Mouse (Mus musculus): ENCODE data around the gene Surf1. TPM values are rescaled to one million over a fixed set of nuclear protein-coding genes. Genes with fewer than 3 reads are reported as not detected.

Gene Surf1
- total and polyA plus RNA-seq, 3 experiments: 52.1 to 74.8 TPM; not detected in 1

GRCm38 (mm10) chr2:26915927-26916728, at the start of gene Surf1, which contains the start of gene Surf2 (continued):
- TF ChIP-seq CTCF (IDR thresholded peaks at IDR 0.05 in 2 of 3, conservative IDR thresholded peaks at IDR 0.05 in 1 of 3; ENCODE audit: control insufficient read depth in 1 of 3, insufficient read depth in 1 of 3, low read depth in 2 of 3, low read length in 3 of 3, poor library complexity in 1 of 3, severe bottlenecking in 1 of 3) (no peak), TBP (IDR thresholded peaks at IDR 0.05; ENCODE audit: low read depth, low read length) (peak; percentile 66), ZNF384 (IDR thresholded peaks at IDR 0.05; ENCODE audit: low read depth, low read length) (no peak), EP300 (IDR thresholded peaks at IDR 0.05; ENCODE audit: low read depth in 1 of 2, low read length in 2 of 2) (peak in 1 of 2 experiments; percentile 7; a peak in 1 of 4 replicates)

GRCm38 (mm10) chr2:26964724-26965370, 48.5 kb upstream of the Surf1 start:
- Histone ChIP-seq H3K79me2 (ENCODE audit: control insufficient read depth, insufficient read depth, low read length, poor library complexity) (peaks cover 26% of the 10 kb centered on the region), H3K9me3 (replicated peaks; ENCODE audit: insufficient read depth, low read length) (no peaks in the 10 kb centered on the region), H3K27me3 (ENCODE audit: control insufficient read depth in 1 of 2, insufficient read depth in 2 of 2, low read length in 2 of 2) (no peaks in the 10 kb centered on the region), H3K9ac (ENCODE audit: control insufficient read depth, low read depth, low read length, poor library complexity, severe bottlenecking) (peak overlapping the region; percentile 93), H3K36me3 (ENCODE audit: control insufficient read depth in 1 of 2, insufficient read depth in 2 of 2, low read length in 2 of 2) (peaks cover 2 to 17% of the 10 kb centered on the region in 2 experiments; a peak in 3 of 4 replicates), H3K4me1 (ENCODE audit: control insufficient read depth in 1 of 2, insufficient read depth in 2 of 2, low read length in 2 of 2) (peaks cover 2 to 16% of the 10 kb centered on the region in 2 experiments; a peak in 3 of 4 replicates), H3K4me3 (ENCODE audit: control insufficient read depth in 1 of 2, insufficient read depth in 1 of 2, low read depth in 2 of 2, low read length in 2 of 2) (peak overlapping the region; percentile 88 to 89), H3K27ac (ENCODE audit: control insufficient read depth, low read depth, low read length) (peak overlapping the region; percentile 93)
- TF ChIP-seq MAX (IDR thresholded peaks at IDR 0.05; ENCODE audit: low read length) (no peak; the same call in 1 of the 2 replicates), GATA1 (IDR thresholded peaks at IDR 0.05; ENCODE audit: low read depth, low read length) (peak; percentile 40), BHLHE40 (IDR thresholded peaks at IDR 0.05; ENCODE audit: borderline replicate concordance, low read depth, low read length) (0 out of 2 replicates have a peak, but pooled peaks have one; percentile 11), JUND (IDR thresholded peaks at IDR 0.05; ENCODE audit: low read depth, low read length) (0 out of 2 replicates have a peak, but pooled peaks have one; percentile 7), POLR2A (IDR thresholded peaks at IDR 0.05; ENCODE audit: control insufficient read depth in 1 of 2, insufficient read depth in 1 of 2, low read depth in 1 of 2, low read length in 2 of 2, poor library complexity in 1 of 2) (no peak), SMC3 (IDR thresholded peaks at IDR 0.05; ENCODE audit: low read depth, low read length) (no peak), POLR2AphosphoS5 (IDR thresholded peaks at IDR 0.05; ENCODE audit: borderline replicate concordance, low read depth, low read length) (no peak), TAL1 (IDR thresholded peaks at IDR 0.05; ENCODE audit: low read length) (no peak)
- DNase-seq (ENCODE audit: low read depth, low spot score): no peak

GRCm38 (mm10) chr2:26963923-26964723, 47.8 kb upstream of the Surf1 start, which contains the start of gene Rexo4:
TSS of gene Rexo4 (minus strand) at chr2:26964386.
- Histone ChIP-seq H3K79me2 (ENCODE audit: control insufficient read depth, insufficient read depth, low read length, poor library complexity) (peaks cover 26% of the 10 kb centered on the region), H3K9ac (ENCODE audit: control insufficient read depth, low read depth, low read length, poor library complexity, severe bottlenecking) (peak within 1 kb of the TSS; percentile 93), H3K36me3 (ENCODE audit: control insufficient read depth in 1 of 2, insufficient read depth in 2 of 2, low read length in 2 of 2) (peaks cover 2 to 17% of the 10 kb centered on the region in 2 experiments; a peak in 3 of 4 replicates), H3K4me1 (ENCODE audit: control insufficient read depth in 1 of 2, insufficient read depth in 2 of 2, low read length in 2 of 2) (peaks cover 2 to 16% of the 10 kb centered on the region in 2 experiments; a peak in 3 of 4 replicates), H3K27ac (ENCODE audit: control insufficient read depth, low read depth, low read length) (peak within 1 kb of the TSS; percentile 93), H3K9me3 (replicated peaks; ENCODE audit: insufficient read depth, low read length) (no peaks in the 10 kb centered on the region), H3K4me3 (ENCODE audit: control insufficient read depth in 1 of 2, insufficient read depth in 1 of 2, low read depth in 2 of 2, low read length in 2 of 2) (peak within 1 kb of the TSS; percentile 88 to 89), H3K27me3 (ENCODE audit: control insufficient read depth in 1 of 2, insufficient read depth in 2 of 2, low read length in 2 of 2) (no peaks in the 10 kb centered on the region)
- DNase-seq (ENCODE audit: low read depth, low spot score): peak; percentile 97
- no peak for TF ChIP-seq GABPA (IDR thresholded peaks at IDR 0.05; ENCODE audit: low read depth, low read length)
- no peak for TF ChIP-seq MEF2A (IDR thresholded peaks at IDR 0.05; ENCODE audit: extremely low read depth, insufficient replicate concordance, low read depth, low read length, poor library complexity, severe bottlenecking)
- TF ChIP-seq ZKSCAN1 (IDR thresholded peaks at IDR 0.05; ENCODE audit: low read depth, low read length): no peak
- TF ChIP-seq SIN3A (IDR thresholded peaks at IDR 0.05; ENCODE audit: low read length): peak; percentile 67
- TF ChIP-seq ETS1 (IDR thresholded peaks at IDR 0.05; ENCODE audit: low read depth, low read length): no peak
- no peak for TF ChIP-seq TAL1 (IDR thresholded peaks at IDR 0.05; ENCODE audit: low read length)
- TF ChIP-seq NRF1 (IDR thresholded peaks at IDR 0.05; ENCODE audit: insufficient read depth, low read depth, low read length, poor library complexity, severe bottlenecking): peak; percentile 86
- TF ChIP-seq MYC (IDR thresholded peaks at IDR 0.05; ENCODE audit: low read depth, low read length): peak; percentile 87
- peak; percentile 94 for TF ChIP-seq HCFC1 (IDR thresholded peaks at IDR 0.05; ENCODE audit: low read depth, low read length)
- TF ChIP-seq MYB (IDR thresholded peaks at IDR 0.05; ENCODE audit: low read depth, low read length): no peak
- peak; percentile 89; the same call in 1 of the 2 replicates for TF ChIP-seq POLR2AphosphoS2 (IDR thresholded peaks at IDR 0.05; ENCODE audit: low read length)
- peak; percentile 75 for TF ChIP-seq KAT2A (conservative IDR thresholded peaks at IDR 0.05; ENCODE audit: low read depth, low read length)
- no peak for TF ChIP-seq RAD21 (IDR thresholded peaks at IDR 0.05; ENCODE audit: low read depth, low read length)
- no peak for TF ChIP-seq ZNF384 (IDR thresholded peaks at IDR 0.05; ENCODE audit: low read depth, low read length)
- 0 out of 2 replicates have a peak, but pooled peaks have one; percentile 15 for TF ChIP-seq RCOR1 (IDR thresholded peaks at IDR 0.05; ENCODE audit: low read depth, low read length)

Data from MEL (cell line).